Mouse (Mus musculus): ENCODE measurements at regions not wholly inside any gene's neighbourhood (a gene's known extent, or its start where the extent isn't known, plus 50 kb on each side); places are given as distances from the start of the nearest gene placed in this dataset.

GRCm38 (mm10) chr1:125123861-125124260, 311.7 kb downstream of the Actr3 start:
- no peak overlapping the region for H3K4me3 ChIP-seq (replicated peaks)
- H3K36me3 ChIP-seq: no peaks in the 10 kb centered on the region
- H3K27ac ChIP-seq: no peak overlapping the region
- H3K4me2 ChIP-seq: no peak overlapping the region
- H3K4me1 ChIP-seq: no peaks in the 10 kb centered on the region
- H3K9me3 ChIP-seq (replicated peaks): no peaks in the 10 kb centered on the region
- H3K27me3 ChIP-seq: no peaks in the 10 kb centered on the region
- no peak for ATAC-seq (replicated peaks; ENCODE audit: low FRiP score)
- 56% methylated on average over 3 of the region's 3 CpGs for WGBS
- no peak overlapping the region for H3K9ac ChIP-seq

- Histone ChIP-seq H3K9ac (no peak overlapping the region), H3K9me3 (replicated peaks) (no peaks in the 10 kb centered on the region), H3K27ac (no peak overlapping the region), H3K27me3 (no peaks in the 10 kb centered on the region), H3K4me1 (no peaks in the 10 kb centered on the region), H3K4me3 (replicated peaks) (no peak overlapping the region), H3K4me2 (no peak overlapping the region), H3K36me3 (no peaks in the 10 kb centered on the region)
- ATAC-seq (replicated peaks; ENCODE audit: low FRiP score): no peak
- WGBS: 85% methylated on average over 2 of the region's 2 CpGs
Observed at GRCm38 (mm10) chr1:125100596-125100995, 334.9 kb downstream of the Actr3 start.

GRCm38 (mm10) chr1:125084906-125085305, 350.6 kb downstream of the Actr3 start:
- no peak overlapping the region for H3K27ac ChIP-seq
- WGBS: 83% methylated on average over 4 of the region's 4 CpGs
- no peaks in the 10 kb centered on the region for H3K27me3 ChIP-seq

GRCm38 (mm10) chr1:125039572-125040326, 395.8 kb downstream of the Actr3 start:
- Histone ChIP-seq H3K4me3 (replicated peaks) (no peak overlapping the region), H3K9ac (no peak overlapping the region), H3K27ac (no peak overlapping the region), H3K27me3 (no peaks in the 10 kb centered on the region), H3K4me1 (no peaks in the 10 kb centered on the region), H3K9me3 (replicated peaks) (no peaks in the 10 kb centered on the region), H3K36me3 (no peaks in the 10 kb centered on the region), H3K4me2 (no peak overlapping the region)
- no peak for ATAC-seq (replicated peaks; ENCODE audit: low FRiP score)
- 53% methylated on average over 4 of the region's 4 CpGs for WGBS

More at GRCm38 (mm10) chr1:125084906-125085305, 350.6 kb downstream of the Actr3 start:
- Histone ChIP-seq H3K9ac (no peak overlapping the region), H3K36me3 (no peaks in the 10 kb centered on the region), H3K4me2 (no peak overlapping the region), H3K4me1 (no peaks in the 10 kb centered on the region), H3K4me3 (replicated peaks) (no peak overlapping the region), H3K9me3 (replicated peaks) (0 out of 2 replicates have a peak, but pooled peaks cover 5% of the 10 kb centered on the region)
- no peak for ATAC-seq (replicated peaks; ENCODE audit: low FRiP score)

- Histone ChIP-seq H3K4me1 (no peaks in the 10 kb centered on the region), H3K9ac (no peak overlapping the region), H3K27ac (no peak overlapping the region), H3K9me3 (replicated peaks) (no peaks in the 10 kb centered on the region), H3K4me3 (replicated peaks) (no peak overlapping the region), H3K27me3 (no peaks in the 10 kb centered on the region), H3K36me3 (no peaks in the 10 kb centered on the region), H3K4me2 (no peak overlapping the region)
- WGBS: 72% methylated on average over 4 of the region's 4 CpGs
- ATAC-seq (replicated peaks; ENCODE audit: low FRiP score): no peak
Observed at GRCm38 (mm10) chr1:125013301-125013700, 422.2 kb downstream of the Actr3 start.

- WGBS: 92% methylated on average over 2 of the region's 2 CpGs
- Histone ChIP-seq H3K36me3 (no peaks in the 10 kb centered on the region), H3K4me2 (no peak overlapping the region), H3K27me3 (no peaks in the 10 kb centered on the region), H3K9ac (no peak overlapping the region), H3K4me3 (replicated peaks) (no peak overlapping the region), H3K4me1 (no peaks in the 10 kb centered on the region), H3K27ac (no peak overlapping the region), H3K9me3 (replicated peaks) (no peaks in the 10 kb centered on the region)
- no peak for ATAC-seq (replicated peaks; ENCODE audit: low FRiP score)
Observed at GRCm38 (mm10) chr1:125011893-125012292, 423.6 kb downstream of the Actr3 start.

GRCm38 (mm10) chr1:124997577-124997976, 437.9 kb downstream of the Actr3 start:
- ATAC-seq (replicated peaks; ENCODE audit: low FRiP score): no peak
- H3K4me2 ChIP-seq: no peak overlapping the region
- H3K27me3 ChIP-seq: no peaks in the 10 kb centered on the region
- no peak overlapping the region for H3K4me3 ChIP-seq (replicated peaks)
- H3K4me1 ChIP-seq: no peaks in the 10 kb centered on the region
- H3K9ac ChIP-seq: no peak overlapping the region
- no peak overlapping the region for H3K27ac ChIP-seq
- 67% methylated on average over 1 of the region's 1 CpGs for WGBS
- H3K9me3 ChIP-seq (replicated peaks): no peaks in the 10 kb centered on the region
- H3K36me3 ChIP-seq: no peaks in the 10 kb centered on the region

GRCm38 (mm10) chr1:124950849-124951248, 484.7 kb downstream of the Actr3 start:
- H3K4me1 ChIP-seq: no peaks in the 10 kb centered on the region
- no peaks in the 10 kb centered on the region for H3K36me3 ChIP-seq
- no peaks in the 10 kb centered on the region for H3K9me3 ChIP-seq (replicated peaks)
- H3K27ac ChIP-seq: no peak overlapping the region
- H3K27me3 ChIP-seq: no peaks in the 10 kb centered on the region
- H3K4me3 ChIP-seq (replicated peaks): no peak overlapping the region
- no peak overlapping the region for H3K4me2 ChIP-seq
- no peak overlapping the region for H3K9ac ChIP-seq
- ATAC-seq (replicated peaks; ENCODE audit: low FRiP score): no peak

- H3K4me3 ChIP-seq (replicated peaks): no peak overlapping the region
- no peaks in the 10 kb centered on the region for H3K27me3 ChIP-seq
- no peak overlapping the region for H3K9ac ChIP-seq
- no peak overlapping the region for H3K27ac ChIP-seq
- no peak overlapping the region for H3K4me2 ChIP-seq
- no peaks in the 10 kb centered on the region for H3K9me3 ChIP-seq (replicated peaks)
- H3K36me3 ChIP-seq: no peaks in the 10 kb centered on the region
- H3K4me1 ChIP-seq: no peaks in the 10 kb centered on the region
- peak; percentile 66; the same call in 1 of the 2 replicates for ATAC-seq (replicated peaks; ENCODE audit: low FRiP score)
Observed at GRCm38 (mm10) chr1:124904373-124904772, 531.2 kb downstream of the Actr3 start.

- no peaks in the 10 kb centered on the region for H3K4me1 ChIP-seq
- no peaks in the 10 kb centered on the region for H3K27me3 ChIP-seq
- 85% methylated on average over 3 of the region's 3 CpGs for WGBS
- H3K4me2 ChIP-seq: no peak overlapping the region
- ATAC-seq (replicated peaks; ENCODE audit: low FRiP score): no peak
- no peak overlapping the region for H3K9ac ChIP-seq
- H3K4me3 ChIP-seq (replicated peaks): no peak overlapping the region
- H3K9me3 ChIP-seq (replicated peaks): no peaks in the 10 kb centered on the region
- H3K27ac ChIP-seq: no peak overlapping the region
- no peaks in the 10 kb centered on the region for H3K36me3 ChIP-seq
Observed at GRCm38 (mm10) chr1:124871148-124871547, 564.4 kb downstream of the Actr3 start.

GRCm38 (mm10) chr1:124866248-124866647, 569.3 kb downstream of the Actr3 start:
- Histone ChIP-seq H3K4me1 (no peaks in the 10 kb centered on the region), H3K9ac (no peak overlapping the region), H3K4me2 (no peak overlapping the region), H3K9me3 (replicated peaks) (no peaks in the 10 kb centered on the region), H3K4me3 (replicated peaks) (no peak overlapping the region), H3K27ac (no peak overlapping the region), H3K27me3 (no peaks in the 10 kb centered on the region), H3K36me3 (no peaks in the 10 kb centered on the region)
- no peak for ATAC-seq (replicated peaks; ENCODE audit: low FRiP score)
- WGBS: 82% methylated on average over 3 of the region's 3 CpGs

- no peaks in the 10 kb centered on the region for H3K9me3 ChIP-seq (replicated peaks)
- no peaks in the 10 kb centered on the region for H3K36me3 ChIP-seq
- H3K4me3 ChIP-seq (replicated peaks): no peak overlapping the region
- 47% methylated on average over 6 of the region's 6 CpGs for WGBS
- no peak overlapping the region for H3K9ac ChIP-seq
- H3K4me2 ChIP-seq: no peak overlapping the region
- no peak overlapping the region for H3K27ac ChIP-seq
- ATAC-seq (replicated peaks; ENCODE audit: low FRiP score): no peak
- H3K27me3 ChIP-seq: no peaks in the 10 kb centered on the region
- no peaks in the 10 kb centered on the region for H3K4me1 ChIP-seq
Observed at GRCm38 (mm10) chr1:124845681-124846080, 589.8 kb downstream of the Actr3 start.

GRCm38 (mm10) chr1:124825717-124826116, 609.8 kb downstream of the Actr3 start:
- Histone ChIP-seq H3K4me3 (replicated peaks) (no peak overlapping the region), H3K36me3 (no peaks in the 10 kb centered on the region), H3K9me3 (replicated peaks) (no peaks in the 10 kb centered on the region), H3K9ac (no peak overlapping the region), H3K27me3 (no peaks in the 10 kb centered on the region), H3K4me1 (no peaks in the 10 kb centered on the region), H3K27ac (no peak overlapping the region), H3K4me2 (no peak overlapping the region)
- no peak for ATAC-seq (replicated peaks; ENCODE audit: low FRiP score)
- 86% methylated on average over 7 of the region's 7 CpGs for WGBS
